Mouse (Mus musculus) midbrain, embryonic 11.5 days (tissue): ENCODE measurements around the gene Nudt3. TPM values are rescaled to one million over a fixed set of nuclear protein-coding genes. Genes with fewer than 3 reads are reported as not detected.

ENCODE experiments used
- ATAC-seq: fragments of 200-750 bp; cut with Nextera tagmentation; 2 replicates; pipeline ENCODE4 v1.8.0; 2017; ENCODE audit warnings: moderate TSS enrichment, moderate library complexity; ENCODE audit not compliant: low FRiP score
- DNase-seq: peaks from one replicate; pipeline ENCODE4 v3.0.0; 2015; ENCODE audit warnings: low spot score; ENCODE audit errors: missing footprints
- H3K27ac ChIP-seq: fragments of 300-500 bp; sonication (generic); 2 replicates; pipeline ENCODE4 v1.5.1; 2014; ENCODE audit warnings: low read depth, low read length
- H3K27me3 ChIP-seq: fragments of 300-500 bp; sonication (generic); 2 replicates; pipeline ENCODE4 v1.6.1; 2014; ENCODE audit warnings: mild to moderate bottlenecking, low read length, moderate library complexity, mixed read lengths; ENCODE audit not compliant: control insufficient read depth, insufficient read depth
- H3K36me3 ChIP-seq: fragments of 300-500 bp; sonication (generic); 2 replicates; pipeline ENCODE4 v1.6.1; 2014; ENCODE audit warnings: mild to moderate bottlenecking, low read length, moderate library complexity, mixed read lengths; ENCODE audit not compliant: control insufficient read depth, insufficient read depth
- H3K4me1 ChIP-seq: fragments of 300-500 bp; sonication (generic); 2 replicates; pipeline ENCODE4 v1.6.1; 2014; ENCODE audit warnings: low read length; ENCODE audit not compliant: control insufficient read depth, insufficient read depth
- H3K4me2 ChIP-seq: fragments of 300-500 bp; sonication (generic); 2 replicates; pipeline ENCODE4 v1.6.1; 2014; ENCODE audit warnings: mild to moderate bottlenecking, moderate library complexity
- H3K4me3 ChIP-seq: fragments of 300-500 bp; sonication (generic); 2 replicates; pipeline ENCODE4 v1.5.1; 2014; ENCODE audit warnings: low read depth, low read length
- H3K9ac ChIP-seq: fragments of 300-500 bp; sonication (generic); 2 replicates; pipeline ENCODE4 v1.6.1; 2014; ENCODE audit warnings: low read length
- H3K9me3 ChIP-seq: fragments of 300-500 bp; sonication (generic); 2 replicates; pipeline ENCODE4 v1.6.1; 2016; ENCODE audit warnings: low read length; ENCODE audit not compliant: control insufficient read depth
- WGBS: fragments of 180-500 bp; shearing (Covaris S2); extraction: QIAGEN DNeasy Blood & Tissue Kit; methylation state at CpG from one replicate; pipeline ENCODE4 v1.1.7; 2014; 5-methylcytosine and 5-hydroxymethylcytosine counted together
- polyA plus RNA-seq: library from polyadenylated mRNA; unstranded; fragments of >200 nt; fragmentation: Nextera tagmentation; extraction: Ambion mirVana; gene quantifications from 2 replicates; pipeline ENCODE4 v1.2.1, GENCODE M21; 2014

Gene Nudt3
- polyA plus RNA-seq, 1 experiment from 2014 or later, result 44.5 TPM

DNA sequence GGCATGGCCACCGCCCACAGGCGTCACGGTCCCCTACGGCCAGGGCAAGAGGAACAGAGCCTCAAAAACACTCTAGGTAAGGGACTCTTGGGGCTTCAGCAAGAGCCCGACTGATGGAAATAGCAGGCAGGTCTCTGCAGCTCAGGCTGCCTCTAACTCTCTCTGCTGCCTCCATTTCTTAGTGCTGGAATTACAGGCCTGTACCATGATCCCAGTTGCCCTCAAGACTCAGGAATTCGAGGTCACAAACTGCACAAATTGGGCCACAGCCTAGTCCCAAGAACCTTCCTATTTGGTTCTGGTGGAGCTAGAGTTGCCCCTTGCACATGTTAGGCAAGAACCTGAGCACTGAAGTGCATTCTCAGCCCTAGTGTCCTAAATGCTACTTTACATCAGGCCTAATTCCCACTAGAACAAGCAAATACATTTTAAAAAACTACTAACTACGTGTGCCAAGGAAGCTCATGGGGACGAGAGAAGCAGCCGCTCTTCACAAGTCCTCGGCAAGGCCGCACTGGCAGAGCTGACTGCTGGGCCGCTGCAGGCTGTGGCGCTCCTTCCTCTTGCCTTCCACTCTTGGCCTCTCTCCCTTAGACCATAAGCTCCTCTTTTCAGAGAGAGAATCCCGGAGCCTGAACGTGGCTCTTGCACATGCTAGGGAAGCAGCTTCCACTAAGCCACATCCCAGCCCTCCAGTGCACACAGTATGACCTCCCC is 27.5 kb downstream of the Nudt3 start:
- Histone ChIP-seq H3K4me2 (no peak overlapping the region), H3K9ac (no peak overlapping the region), H3K27ac (no peak overlapping the region), H3K36me3 (peaks cover 9% of the 10 kb centered on the region; the same call in 1 of the 2 replicates), H3K4me3 (no peak overlapping the region), H3K4me1 (no peaks in the 10 kb centered on the region; the same call in 1 of the 2 replicates), H3K27me3 (no peaks in the 10 kb centered on the region), H3K9me3 (no peaks in the 10 kb centered on the region)
- ATAC-seq (no peak), DNase-seq (no peak)
- 93% methylated on average over 15 of the region's 15 CpGs for WGBS

DNA sequence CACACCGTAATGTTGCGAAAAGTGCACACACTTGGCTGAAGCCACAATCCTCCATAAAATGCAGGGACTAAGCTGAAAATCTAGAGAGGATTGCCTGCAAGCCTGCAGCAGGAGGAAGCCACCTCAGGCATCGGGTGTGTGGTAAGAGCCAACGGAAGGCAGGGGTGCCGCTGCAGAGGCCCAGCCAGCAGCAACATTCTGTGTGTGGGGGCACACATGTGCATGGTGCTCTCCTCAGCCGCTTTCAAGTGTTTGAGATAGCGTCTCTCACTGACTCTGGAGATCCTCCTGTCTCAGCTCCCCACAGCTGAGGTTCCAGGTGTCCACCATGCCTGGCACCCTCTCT is 30.8 kb downstream of the Nudt3 start:
- 96% methylated on average over 7 of the region's 7 CpGs for WGBS
- peaks cover 9% of the 10 kb centered on the region; the same call in 1 of the 2 replicates for H3K36me3 ChIP-seq
- DNase-seq, result no peak

DNA sequence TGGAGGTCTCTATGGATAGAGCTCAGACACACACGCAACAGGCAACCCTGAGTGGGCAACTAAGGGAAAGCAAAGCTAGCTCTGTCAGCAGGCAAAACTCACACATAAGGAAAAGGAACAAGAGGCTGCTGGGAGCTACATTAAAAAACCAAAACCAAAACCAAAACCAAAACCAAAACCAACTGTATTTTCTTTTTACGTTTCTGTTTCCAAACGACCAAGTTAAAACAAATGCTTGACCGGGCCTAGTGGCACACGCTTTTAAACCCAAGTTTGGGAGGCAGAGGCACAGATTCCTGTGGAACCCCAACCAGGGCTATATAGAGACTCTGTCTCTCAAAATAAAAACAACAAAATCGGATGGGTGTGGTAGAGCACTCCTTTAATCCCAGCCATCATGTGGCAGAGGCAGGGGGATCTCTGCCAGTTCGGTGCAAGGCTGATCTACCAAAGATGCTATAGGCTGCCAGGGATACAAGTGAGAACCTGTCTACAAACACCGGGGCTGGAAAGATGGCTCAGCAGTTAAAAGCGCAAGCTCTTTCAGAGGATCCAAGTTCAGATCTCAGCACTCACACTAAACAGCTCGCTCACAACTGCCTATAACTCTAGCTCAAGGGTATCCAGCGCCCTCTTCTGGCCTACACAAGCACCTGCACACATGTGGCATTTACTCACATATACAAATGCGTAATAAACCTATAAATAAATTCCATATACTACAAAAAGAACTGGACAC is 31.3 kb downstream of the Nudt3 start:
- no peak for ATAC-seq
- no peak overlapping the region for H3K4me2 ChIP-seq
- no peaks in the 10 kb centered on the region for H3K4me1 ChIP-seq
- peaks cover 9% of the 10 kb centered on the region; the same call in 1 of the 2 replicates for H3K36me3 ChIP-seq
- no peak overlapping the region for H3K4me3 ChIP-seq
- DNase-seq, result no peak
- no peaks in the 10 kb centered on the region for H3K9me3 ChIP-seq
- no peaks in the 10 kb centered on the region for H3K27me3 ChIP-seq
- WGBS, result 90% methylated on average over 12 of the region's 12 CpGs
- H3K9ac ChIP-seq, result no peak overlapping the region
- no peak overlapping the region for H3K27ac ChIP-seq

More for the DNA sequence above, 30.8 kb downstream of the Nudt3 start:
- H3K27ac ChIP-seq, result no peak overlapping the region
- H3K4me2 ChIP-seq, result no peak overlapping the region
- no peaks in the 10 kb centered on the region for H3K27me3 ChIP-seq
- H3K9ac ChIP-seq, result no peak overlapping the region
- no peak overlapping the region for H3K4me3 ChIP-seq
- H3K9me3 ChIP-seq, result no peaks in the 10 kb centered on the region
- no peaks in the 10 kb centered on the region for H3K4me1 ChIP-seq
- no peak for ATAC-seq

DNA sequence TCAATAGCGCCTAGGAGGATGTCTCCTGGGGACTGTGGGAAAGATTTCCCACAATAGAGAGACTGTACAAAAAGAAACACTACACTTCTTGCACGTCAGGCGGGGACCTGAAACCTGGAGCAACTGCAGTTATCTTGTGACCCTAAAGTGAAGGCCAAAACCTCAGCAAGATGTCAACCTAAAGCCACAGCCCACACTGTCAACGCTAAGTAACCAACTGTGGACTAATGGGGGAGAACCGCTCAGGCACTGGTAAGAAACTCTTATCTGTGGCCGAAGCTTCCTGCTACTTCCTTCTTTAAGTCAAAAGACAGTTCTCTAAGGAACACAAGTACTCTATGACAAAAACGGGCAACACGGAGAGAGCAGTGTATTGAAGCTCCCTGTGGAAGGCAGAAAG is 35.1 kb downstream of the Nudt3 start:
- H3K9me3 ChIP-seq, result no peaks in the 10 kb centered on the region
- no peaks in the 10 kb centered on the region for H3K27me3 ChIP-seq
- 86% methylated on average over 8 of the region's 8 CpGs for WGBS
- no peaks in the 10 kb centered on the region for H3K4me1 ChIP-seq
- no peak overlapping the region for H3K4me2 ChIP-seq
- DNase-seq (no peak), ATAC-seq (no peak)
- no peak overlapping the region for H3K9ac ChIP-seq
- H3K36me3 ChIP-seq, result peaks cover 2% of the 10 kb centered on the region; the same call in 1 of the 2 replicates
- H3K4me3 ChIP-seq, result no peak overlapping the region
- no peak overlapping the region for H3K27ac ChIP-seq

DNA sequence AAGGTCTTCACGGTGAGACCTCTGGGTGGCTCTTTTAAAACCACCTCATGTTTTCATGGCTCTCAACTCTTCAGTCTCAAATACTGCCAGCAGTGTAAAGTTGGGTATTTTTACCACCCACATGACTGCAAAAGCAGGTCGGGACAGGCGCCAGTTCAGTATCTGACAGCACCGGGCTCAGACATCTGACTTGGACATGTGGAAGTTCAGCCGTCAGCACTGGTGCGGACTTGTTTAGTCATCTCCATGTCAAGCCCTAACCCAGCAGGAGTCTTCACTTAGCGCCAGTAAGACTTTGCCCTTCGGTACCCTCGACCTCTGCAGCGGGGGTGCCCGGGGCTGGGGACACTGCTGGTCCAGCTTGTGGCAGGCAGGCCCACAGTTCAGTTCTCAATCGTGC is 36.0 kb downstream of the Nudt3 start:
- H3K4me3 ChIP-seq, result no peak overlapping the region
- WGBS, result 74% methylated on average over 12 of the region's 12 CpGs
- ATAC-seq (no peak), DNase-seq (no peak)
- H3K9ac ChIP-seq, result no peak overlapping the region
- H3K27me3 ChIP-seq, result no peaks in the 10 kb centered on the region
- H3K9me3 ChIP-seq, result no peaks in the 10 kb centered on the region
- H3K36me3 ChIP-seq, result peaks cover under 1% of the 10 kb centered on the region; the same call in 1 of the 2 replicates
- H3K4me2 ChIP-seq, result no peak overlapping the region
- H3K27ac ChIP-seq, result no peak overlapping the region
- H3K4me1 ChIP-seq, result no peaks in the 10 kb centered on the region

DNA sequence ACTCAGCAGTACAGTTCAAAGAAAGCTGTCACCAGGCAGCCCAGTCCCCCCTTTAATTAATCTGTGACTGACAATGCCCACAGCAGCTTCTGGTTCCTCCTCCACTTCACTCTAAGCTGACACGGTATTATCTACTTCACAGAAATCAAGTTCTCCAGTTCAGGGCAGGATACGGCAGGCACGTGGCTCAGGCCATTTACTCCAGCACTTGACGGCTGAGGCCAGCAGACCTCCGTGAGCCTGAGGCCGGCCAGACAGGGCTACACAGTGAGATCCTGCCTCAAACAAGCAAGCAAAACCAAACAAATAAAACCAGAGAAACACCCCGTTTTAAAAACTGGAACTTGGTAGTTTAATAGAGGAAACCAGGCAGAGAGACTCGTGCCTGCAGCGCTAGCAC is 36.6 kb downstream of the Nudt3 start:
- no peak overlapping the region for H3K27ac ChIP-seq
- 67% methylated on average over 9 of the region's 9 CpGs for WGBS
- H3K4me3 ChIP-seq, result no peak overlapping the region
- H3K9me3 ChIP-seq, result no peaks in the 10 kb centered on the region
- H3K36me3 ChIP-seq, result peaks cover 6% of the 10 kb centered on the region; the same call in 1 of the 2 replicates
- H3K27me3 ChIP-seq, result no peaks in the 10 kb centered on the region
- ATAC-seq (no peak), DNase-seq (no peak)
- no peak overlapping the region for H3K9ac ChIP-seq
- H3K4me1 ChIP-seq, result no peaks in the 10 kb centered on the region
- no peak overlapping the region for H3K4me2 ChIP-seq

DNA sequence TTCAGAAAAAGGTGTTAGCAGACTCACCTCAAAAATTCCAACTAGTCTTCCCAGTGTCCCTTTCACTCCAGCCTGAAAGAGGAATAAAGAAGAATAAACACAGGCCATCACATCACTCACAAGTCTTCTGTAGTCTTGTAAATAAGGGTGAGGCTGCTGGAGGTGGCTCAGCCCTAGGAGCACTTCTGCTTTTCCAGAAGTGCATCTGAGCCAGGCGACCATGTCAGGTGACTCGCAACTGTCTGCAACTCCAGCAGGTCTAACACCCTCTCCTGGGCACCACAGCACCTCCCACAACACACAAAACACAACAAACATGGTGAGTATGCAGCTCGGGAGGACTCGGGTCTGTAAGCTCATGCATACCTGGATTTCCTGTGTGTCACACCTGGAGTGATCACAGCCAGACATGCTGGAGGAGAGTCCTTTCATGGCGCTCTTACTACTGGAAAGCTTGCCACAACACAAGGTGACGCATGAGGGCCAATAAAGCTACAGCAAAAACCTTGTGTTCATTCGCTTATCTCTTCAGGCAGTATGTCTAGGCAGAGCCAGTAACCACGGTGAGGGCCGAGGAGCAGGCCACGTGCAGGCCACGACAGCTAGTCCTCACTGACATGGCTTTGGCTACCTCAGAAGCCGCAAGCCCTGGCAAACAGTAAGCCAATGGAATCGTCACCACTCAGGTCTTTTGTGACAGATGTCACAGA is 40.0 kb downstream of the Nudt3 start:
- ATAC-seq, result no peak
- no peaks in the 10 kb centered on the region for H3K27me3 ChIP-seq
- no peak overlapping the region for H3K27ac ChIP-seq
- H3K4me1 ChIP-seq, result no peaks in the 10 kb centered on the region
- H3K36me3 ChIP-seq, result peaks cover 23% of the 10 kb centered on the region
- H3K9me3 ChIP-seq, result no peaks in the 10 kb centered on the region
- H3K9ac ChIP-seq, result no peak overlapping the region
- no peak overlapping the region for H3K4me3 ChIP-seq
- no peak overlapping the region for H3K4me2 ChIP-seq
- no peak for DNase-seq
- WGBS, result 92% methylated on average over 13 of the region's 13 CpGs

DNA sequence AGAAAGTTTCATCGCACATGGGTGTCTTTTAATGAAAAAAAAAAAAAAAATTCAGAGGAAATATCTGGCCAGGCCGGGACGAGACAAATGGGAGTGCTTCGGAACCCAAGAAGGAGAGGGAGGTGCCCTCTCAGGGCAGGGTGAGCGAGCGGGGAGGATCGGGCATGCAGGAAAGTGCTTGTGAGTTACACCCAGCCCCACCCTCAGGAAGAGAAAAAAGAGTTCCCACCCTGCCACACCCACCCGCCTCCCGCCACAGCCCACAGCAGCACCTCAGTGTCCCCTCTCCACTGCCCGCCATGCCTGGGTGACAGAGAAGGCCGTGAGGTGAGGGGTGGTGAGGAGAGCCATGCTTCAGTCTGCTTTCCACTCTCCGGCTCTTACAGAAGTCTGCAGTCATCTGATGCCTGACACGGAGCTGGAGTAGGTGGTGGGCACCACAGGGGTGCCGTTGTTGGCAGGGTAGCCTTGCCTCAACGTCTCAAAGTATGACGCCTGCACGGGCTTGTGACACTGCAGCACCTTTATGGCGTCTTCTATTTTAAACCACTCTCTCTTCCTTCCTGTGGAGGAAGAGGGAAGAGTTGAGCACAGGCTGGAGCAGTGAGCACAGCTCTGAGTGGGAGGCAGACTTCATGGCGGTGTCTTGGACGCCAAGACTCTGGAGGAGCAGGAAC is 42.8 kb downstream of the Nudt3 start:
- Histone ChIP-seq H3K36me3 (peaks cover 25% of the 10 kb centered on the region), H3K4me1 (no peaks in the 10 kb centered on the region), H3K4me2 (no peak overlapping the region), H3K27ac (no peak overlapping the region), H3K9me3 (no peaks in the 10 kb centered on the region), H3K27me3 (no peaks in the 10 kb centered on the region), H3K9ac (no peak overlapping the region), H3K4me3 (no peak overlapping the region)
- DNase-seq (no peak), ATAC-seq (no peak)
- 90% methylated on average over 19 of the region's 20 CpGs for WGBS
